Mouse (Mus musculus): ENCODE measurements around the gene Tollip. TPM values are rescaled to one million over a fixed set of nuclear protein-coding genes. Genes with fewer than 3 reads are reported as not detected.

Tollip gene
- polyA plus RNA-seq, 1 experiment: 43.8 TPM

DNA sequence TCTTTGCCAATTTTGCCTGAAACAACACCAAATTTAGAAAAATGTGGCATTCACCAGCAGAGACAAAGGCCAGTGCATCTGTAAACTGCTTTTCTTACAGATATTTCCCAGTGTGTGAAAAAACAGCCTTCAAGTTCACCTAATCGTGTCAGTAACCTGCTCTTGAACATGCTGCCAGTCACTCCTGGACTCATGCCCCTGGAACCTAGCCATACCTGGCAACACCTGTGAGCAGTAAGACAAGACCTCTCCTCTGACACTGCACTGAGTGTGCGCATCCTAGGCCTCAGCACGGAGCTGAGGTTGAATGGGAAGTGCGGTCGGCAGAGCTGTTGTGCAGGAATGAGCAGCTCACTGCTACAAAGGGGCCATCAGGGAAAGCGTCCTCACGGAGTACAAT, 26.2 kb downstream of the Tollip start:
- H3K4me3 ChIP-seq (ENCODE audit: insufficient read depth, low read length): no peak overlapping the region
- H3K27ac ChIP-seq (ENCODE audit: insufficient read depth, low read length): no peak overlapping the region
- no peak for TF ChIP-seq CTCF (IDR thresholded peaks at IDR 0.05; ENCODE audit: borderline replicate concordance, insufficient read depth, low read length)
- TF ChIP-seq POLR2A (IDR thresholded peaks at IDR 0.05; ENCODE audit: low read depth, low read length): no peak
- H3K4me1 ChIP-seq (ENCODE audit: control insufficient read depth, insufficient read depth, low read length): no peaks in the 10 kb centered on the region

- no peaks in the 10 kb centered on the region for H3K4me1 ChIP-seq (ENCODE audit: control insufficient read depth, insufficient read depth, low read length)
- H3K27ac ChIP-seq (ENCODE audit: insufficient read depth, low read length): no peak overlapping the region
- H3K4me3 ChIP-seq (ENCODE audit: insufficient read depth, low read length): no peak overlapping the region
- TF ChIP-seq POLR2A (IDR thresholded peaks at IDR 0.05; ENCODE audit: low read depth, low read length) (no peak), CTCF (IDR thresholded peaks at IDR 0.05; ENCODE audit: borderline replicate concordance, insufficient read depth, low read length) (no peak)
These were observed 39.5 kb downstream of the Tollip start for GRCm38 (mm10) chr7:141878813-141879212.

- Histone ChIP-seq H3K4me3 (ENCODE audit: insufficient read depth, low read length) (no peak overlapping the region), H3K27ac (ENCODE audit: insufficient read depth, low read length) (no peak overlapping the region), H3K4me1 (ENCODE audit: control insufficient read depth, insufficient read depth, low read length) (no peaks in the 10 kb centered on the region)
- TF ChIP-seq POLR2A (IDR thresholded peaks at IDR 0.05; ENCODE audit: low read depth, low read length) (no peak), CTCF (IDR thresholded peaks at IDR 0.05; ENCODE audit: borderline replicate concordance, insufficient read depth, low read length) (no peak)
These were observed 43.4 kb downstream of the Tollip start for GRCm38 (mm10) chr7:141874891-141875290.

DNA sequence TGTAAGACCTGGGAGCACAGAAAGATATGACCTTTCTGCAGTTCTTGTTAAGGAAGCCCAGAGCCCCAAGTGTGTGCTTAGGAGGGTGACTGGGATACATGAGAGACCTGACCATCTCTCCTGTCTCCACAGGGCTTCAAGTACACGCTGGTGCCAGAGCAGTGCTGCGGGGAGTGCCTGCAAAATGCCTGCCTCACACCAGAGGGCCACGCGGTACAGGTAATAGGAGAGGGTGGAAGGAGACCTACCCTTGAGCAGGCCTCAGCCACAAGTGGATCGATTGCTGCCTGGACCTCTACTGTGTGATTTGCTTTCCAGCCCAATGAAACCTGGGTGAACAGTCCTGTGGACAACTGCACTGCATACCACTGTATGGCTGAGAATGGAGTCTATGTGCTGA, 47.8 kb downstream of the Tollip start:
- Histone ChIP-seq H3K27ac (ENCODE audit: insufficient read depth, low read length) (no peak overlapping the region), H3K4me1 (ENCODE audit: control insufficient read depth, insufficient read depth, low read length) (no peaks in the 10 kb centered on the region), H3K4me3 (ENCODE audit: insufficient read depth, low read length) (no peak overlapping the region)
- TF ChIP-seq CTCF (IDR thresholded peaks at IDR 0.05; ENCODE audit: borderline replicate concordance, insufficient read depth, low read length): no peak; the same call in 1 of the 2 replicates
- TF ChIP-seq POLR2A (IDR thresholded peaks at IDR 0.05; ENCODE audit: low read depth, low read length): no peak

GRCm38 (mm10) chr7:141869644-141870043, 48.7 kb downstream of the Tollip start:
- TF ChIP-seq POLR2A (IDR thresholded peaks at IDR 0.05; ENCODE audit: low read depth, low read length): no peak
- TF ChIP-seq CTCF (IDR thresholded peaks at IDR 0.05; ENCODE audit: borderline replicate concordance, insufficient read depth, low read length): no peak
- Histone ChIP-seq H3K4me3 (ENCODE audit: insufficient read depth, low read length) (no peak overlapping the region), H3K27ac (ENCODE audit: insufficient read depth, low read length) (no peak overlapping the region), H3K4me1 (ENCODE audit: control insufficient read depth, insufficient read depth, low read length) (no peaks in the 10 kb centered on the region)

GRCm38 (mm10) chr7:141861046-141861445, 57.3 kb downstream of the Tollip start:
- Histone ChIP-seq H3K4me1 (ENCODE audit: control insufficient read depth, insufficient read depth, low read length) (no peaks in the 10 kb centered on the region), H3K4me3 (ENCODE audit: insufficient read depth, low read length) (no peak overlapping the region), H3K27ac (ENCODE audit: insufficient read depth, low read length) (no peak overlapping the region)
- TF ChIP-seq CTCF (IDR thresholded peaks at IDR 0.05; ENCODE audit: borderline replicate concordance, insufficient read depth, low read length) (no peak), POLR2A (IDR thresholded peaks at IDR 0.05; ENCODE audit: low read depth, low read length) (no peak)

GRCm38 (mm10) chr7:141840354-141840753, 78.0 kb downstream of the Tollip start:
- H3K4me3 ChIP-seq (ENCODE audit: insufficient read depth, low read length): no peak overlapping the region
- H3K27ac ChIP-seq (ENCODE audit: insufficient read depth, low read length): no peak overlapping the region
- TF ChIP-seq POLR2A (IDR thresholded peaks at IDR 0.05; ENCODE audit: low read depth, low read length): no peak
- no peak for TF ChIP-seq CTCF (IDR thresholded peaks at IDR 0.05; ENCODE audit: borderline replicate concordance, insufficient read depth, low read length)
- no peaks in the 10 kb centered on the region for H3K4me1 ChIP-seq (ENCODE audit: control insufficient read depth, insufficient read depth, low read length)

DNA sequence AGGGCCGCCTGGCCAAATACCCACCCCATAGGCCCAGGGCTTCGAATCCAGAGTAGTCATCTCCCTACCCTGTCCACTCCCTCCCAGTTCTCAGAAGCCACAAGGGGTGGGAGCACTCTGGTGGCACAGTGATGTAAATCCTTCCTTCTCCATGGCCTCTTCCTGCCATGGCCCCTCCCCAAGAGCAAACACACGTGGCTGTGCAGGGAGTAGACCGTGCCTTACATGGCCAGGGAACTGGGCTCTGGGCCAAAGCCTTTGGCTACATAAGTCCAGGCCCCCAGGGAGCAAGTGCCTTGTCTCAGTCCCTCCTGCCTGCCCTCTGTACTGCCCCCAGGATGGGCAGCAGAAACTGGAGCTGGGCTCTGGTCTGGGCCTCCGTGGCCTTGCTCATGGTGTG, 79.5 kb downstream of the Tollip start, which contains the start of gene Muc5b:
Muc5b (plus strand) TSS at position 292 of the 400 bp plus-strand sequence.
- Histone ChIP-seq H3K4me1 (ENCODE audit: control insufficient read depth, insufficient read depth, low read length) (no peaks in the 10 kb centered on the region), H3K4me3 (ENCODE audit: insufficient read depth, low read length) (no peak within 1 kb of the TSS), H3K27ac (ENCODE audit: insufficient read depth, low read length) (no peak within 1 kb of the TSS)
- TF ChIP-seq POLR2A (IDR thresholded peaks at IDR 0.05; ENCODE audit: low read depth, low read length): no peak

- no peak overlapping the region for H3K4me3 ChIP-seq (ENCODE audit: insufficient read depth, low read length)
- TF ChIP-seq CTCF (IDR thresholded peaks at IDR 0.05; ENCODE audit: borderline replicate concordance, insufficient read depth, low read length): no peak
These were observed 81.9 kb downstream of the Tollip start for GRCm38 (mm10) chr7:141836423-141836822.

DNA sequence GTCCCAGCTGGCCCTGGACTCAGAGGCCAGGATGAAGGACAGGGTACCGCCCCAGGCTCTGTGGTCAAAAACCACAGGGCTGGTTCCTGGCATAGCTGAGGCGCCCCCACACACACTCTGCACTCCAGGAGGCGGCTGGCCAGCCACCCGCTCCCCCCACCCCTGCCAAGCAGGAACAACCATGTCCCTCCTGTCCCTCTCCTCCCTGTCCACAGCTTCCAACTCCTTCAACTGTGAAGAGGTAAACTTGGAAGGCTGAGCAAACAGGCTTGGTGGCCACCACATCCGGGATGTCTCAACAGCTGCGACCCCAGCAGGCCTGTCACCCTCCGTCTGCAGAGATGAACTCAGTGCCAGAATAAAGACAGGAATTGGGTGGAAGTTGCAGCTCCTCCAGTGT, 82.4 kb downstream of the Tollip start:
- H3K27ac ChIP-seq (ENCODE audit: insufficient read depth, low read length): no peak overlapping the region
- no peaks in the 10 kb centered on the region for H3K4me1 ChIP-seq (ENCODE audit: control insufficient read depth, insufficient read depth, low read length)
- H3K4me3 ChIP-seq (ENCODE audit: insufficient read depth, low read length): no peak overlapping the region
- TF ChIP-seq POLR2A (IDR thresholded peaks at IDR 0.05; ENCODE audit: low read depth, low read length) (no peak), CTCF (IDR thresholded peaks at IDR 0.05; ENCODE audit: borderline replicate concordance, insufficient read depth, low read length) (no peak)

More at GRCm38 (mm10) chr7:141836423-141836822, 81.9 kb downstream of the Tollip start:
- no peak overlapping the region for H3K27ac ChIP-seq (ENCODE audit: insufficient read depth, low read length)
- H3K4me1 ChIP-seq (ENCODE audit: control insufficient read depth, insufficient read depth, low read length): no peaks in the 10 kb centered on the region

Other genes with a start within 250 kb of the Tollip start
- 0.21 and 0.83 TPM in 2 replicates for gene Muc2, start 228.2 kb downstream of the Tollip start, polyA plus RNA-seq (2011; ENCODE audit: insufficient read length, low read depth, missing spikeins)
- not detected in 2 replicates for gene Muc5ac, start 129.5 kb downstream of the Tollip start, polyA plus RNA-seq (2011; ENCODE audit: insufficient read length, low read depth, missing spikeins)
- gene Muc5b, start 79.4 kb downstream of the Tollip start, polyA plus RNA-seq (2011; ENCODE audit: insufficient read length, low read depth, missing spikeins): not detected in 2 replicates
- gene Brsk2, start 31.2 kb upstream of the Tollip start, polyA plus RNA-seq (2011; ENCODE audit: insufficient read length, low read depth, missing spikeins): not detected in 2 replicates
- gene Mob2, start 142.6 kb upstream of the Tollip start, polyA plus RNA-seq (2011; ENCODE audit: insufficient read length, low read depth, missing spikeins): 15.2 and 15.9 TPM in 2 replicates
- 5.1 and 5.4 TPM in 2 replicates for gene Dusp8, start 177.3 kb upstream of the Tollip start, polyA plus RNA-seq (2011; ENCODE audit: insufficient read length, low read depth, missing spikeins)
- not detected in 2 replicates for gene Gm45618, start 202.2 kb upstream of the Tollip start, polyA plus RNA-seq (2011; ENCODE audit: insufficient read length, low read depth, missing spikeins)
- gene Gm39115, start 217.5 kb upstream of the Tollip start, polyA plus RNA-seq (2011; ENCODE audit: insufficient read length, low read depth, missing spikeins): not detected in 2 replicates
- gene Gm45337, start 226.1 kb upstream of the Tollip start, polyA plus RNA-seq (2011; ENCODE audit: insufficient read length, low read depth, missing spikeins): not detected in 2 replicates
- gene Gm29735, start 238.6 kb upstream of the Tollip start, polyA plus RNA-seq (2011; ENCODE audit: insufficient read length, low read depth, missing spikeins): not detected in 2 replicates
- not detected in 2 replicates for gene Gm4553, start 247.2 kb upstream of the Tollip start, polyA plus RNA-seq (2011; ENCODE audit: insufficient read length, low read depth, missing spikeins)

All from embryonic fibroblast, embryonic 13.5 days (primary cell).